Mouse (Mus musculus): ENCODE measurements around the gene Med24.

DNA sequence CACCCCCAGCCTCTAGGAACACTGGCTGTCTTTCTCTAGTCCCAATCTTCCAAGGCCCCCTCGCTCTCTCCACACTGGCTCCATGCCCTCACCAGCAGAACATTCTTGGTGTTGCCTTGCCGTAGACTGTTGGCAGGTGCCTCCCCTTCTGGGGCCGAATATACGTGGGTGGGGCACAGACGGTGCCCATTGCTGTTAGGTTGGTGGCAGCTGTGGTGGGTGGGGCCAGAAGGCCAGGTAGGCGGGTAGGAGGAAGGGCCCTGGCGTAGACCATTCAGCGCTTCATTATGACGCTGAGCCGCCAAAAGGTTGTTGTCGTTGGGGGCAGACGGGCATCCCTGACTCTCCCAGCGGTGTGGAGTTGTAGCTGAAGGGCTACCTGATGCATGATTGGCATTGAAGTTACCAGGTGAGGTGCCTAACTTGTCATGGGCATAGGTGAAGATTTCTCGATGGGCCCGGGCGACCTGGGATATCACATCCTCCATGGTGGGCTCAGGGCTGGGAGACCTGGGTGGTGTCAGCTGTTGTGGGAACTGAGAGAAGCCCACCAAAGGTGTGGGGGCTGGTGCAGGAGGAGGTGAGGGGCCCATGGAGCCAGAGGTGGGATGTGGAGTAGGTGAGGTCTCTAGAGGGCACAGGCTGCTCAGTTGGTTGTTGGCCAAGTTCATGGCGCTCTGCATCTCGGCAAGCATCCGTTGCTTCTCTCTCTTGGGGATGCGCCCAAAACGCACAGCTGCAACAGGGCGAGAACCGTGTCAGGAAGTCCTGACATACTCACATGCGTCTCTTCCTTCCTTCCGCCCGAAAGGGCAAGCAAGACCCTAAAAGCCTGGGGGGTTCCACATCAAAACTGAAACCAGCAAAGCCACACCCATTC, 41.1 kb upstream of the Med24 start:
- TF ChIP-seq CTCF (IDR thresholded peaks at IDR 0.05; ENCODE audit: control insufficient read depth, insufficient read depth, insufficient read length) (no peak), USF1 (IDR thresholded peaks at IDR 0.05; ENCODE audit: low read depth) (no peak), CEBPB (IDR thresholded peaks at IDR 0.05; ENCODE audit: low read depth) (no peak)

All from C2C12 (cell line).